Mouse (Mus musculus) spleen, embryonic (tissue): ENCODE data around the gene Bud23.

Experiments used
- CTCF ChIA-PET: fragments of 350-600 bp; sonication (Branson Sonifier 250); formaldehyde crosslinking; loops from one replicate; lab custom pipeline; 2022; lab: Charles Lee

The Bud23 gene

GRCm38 (mm10) chr5:135024665-135025224 is 40.0 kb downstream of the Bud23 start:
- CTCF ChIA-PET = interaction anchor here (0.7 kb wide), 1 partner anchor 109 kb away, joined by 3 read pairs; no protein-coding TSS in a partner anchor

- CTCF ChIA-PET = interaction anchor here (0.7 to 0.8 kb wide), 2 partner anchors 9 to 110 kb away, joined by 3 read pairs; no protein-coding TSS in a partner anchor
Observed at GRCm38 (mm10) chr5:135023344-135024173, 41.2 kb downstream of the Bud23 start, which contains the start of gene Stx1a. Gene Stx1a, plus strand, starts transcription at chr5:135023482.

DNA sequence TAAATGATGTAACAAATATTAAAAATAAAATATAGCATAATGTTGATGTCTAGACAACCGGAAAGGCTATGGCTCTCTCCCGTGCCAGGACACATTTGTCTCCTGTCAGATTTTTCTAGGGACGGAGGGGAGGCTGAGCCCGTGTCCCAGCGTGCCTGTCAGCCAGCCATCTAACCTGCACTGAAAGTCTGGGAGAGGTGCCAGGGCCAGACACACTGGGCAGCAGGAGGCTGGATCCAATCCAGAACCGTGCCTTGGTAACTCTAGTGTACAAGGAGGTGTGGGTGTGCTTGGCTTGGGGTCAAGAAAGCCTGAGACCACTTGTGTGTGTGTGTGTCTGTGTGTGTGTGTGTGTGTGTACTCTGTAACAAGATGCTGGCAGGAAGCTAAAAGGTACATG is 42.9 kb downstream of the Bud23 start:
- CTCF ChIA-PET = no interaction called here

- CTCF ChIA-PET = interaction anchor here (0.7 kb wide), 1 partner anchor 1086 kb away, joined by 3 read pairs; no protein-coding TSS in a partner anchor
Observed at GRCm38 (mm10) chr5:135016224-135016759, 48.5 kb downstream of the Bud23 start.

GRCm38 (mm10) chr5:135015497-135015896 is 49.3 kb downstream of the Bud23 start:
- CTCF ChIA-PET = interaction anchor here (0.5 to 1.6 kb wide), 4 partner anchors 8 to 62 kb away, joined by 3 to 5 read pairs (median 4); partner anchors contain the start of gene Stx1a

DNA sequence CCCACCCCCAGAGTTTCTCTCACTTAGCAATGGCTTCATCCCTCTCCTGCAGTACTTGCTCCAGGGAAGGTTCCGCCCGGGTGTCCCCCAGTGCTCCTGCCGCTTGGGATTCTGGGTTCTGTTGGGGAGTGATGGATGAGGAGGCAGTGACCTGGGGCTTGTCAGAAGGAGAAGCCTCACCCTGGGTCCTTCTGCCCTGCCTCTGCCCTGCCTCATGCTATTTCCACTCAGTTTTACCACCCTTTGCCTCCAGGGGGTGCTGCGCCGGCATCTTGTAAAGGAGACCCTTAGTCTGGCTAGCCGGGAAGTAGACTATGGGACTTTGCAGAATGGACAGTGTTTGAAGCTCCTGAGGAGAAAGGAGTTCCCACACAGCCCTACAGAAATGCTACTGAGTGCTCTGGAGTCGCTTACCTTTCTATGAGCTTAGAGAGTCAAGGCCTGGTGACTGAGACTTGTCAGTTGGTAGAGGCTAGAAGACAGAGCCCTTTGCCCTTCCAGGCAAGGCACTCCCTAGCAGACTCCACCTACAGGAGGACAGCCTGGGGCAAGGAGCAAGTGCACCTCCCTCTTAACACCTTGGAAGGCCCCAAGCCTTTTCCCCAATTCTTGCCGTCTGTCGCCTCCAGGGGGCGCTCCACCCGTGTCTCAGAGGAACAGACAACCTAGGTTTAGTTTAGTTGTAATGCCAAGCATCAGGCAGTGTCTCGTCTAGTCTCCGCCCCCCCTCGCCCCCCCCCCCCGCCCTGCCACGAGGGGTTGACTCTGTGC is 51.9 kb downstream of the Bud23 start:
- CTCF ChIA-PET = no interaction called here

- CTCF ChIA-PET = interaction anchor here (0.5 kb wide), 1 partner anchor 97 kb away, joined by 5 read pairs; no protein-coding TSS in a partner anchor
Observed at GRCm38 (mm10) chr5:135011809-135012613, 52.7 kb downstream of the Bud23 start.

DNA sequence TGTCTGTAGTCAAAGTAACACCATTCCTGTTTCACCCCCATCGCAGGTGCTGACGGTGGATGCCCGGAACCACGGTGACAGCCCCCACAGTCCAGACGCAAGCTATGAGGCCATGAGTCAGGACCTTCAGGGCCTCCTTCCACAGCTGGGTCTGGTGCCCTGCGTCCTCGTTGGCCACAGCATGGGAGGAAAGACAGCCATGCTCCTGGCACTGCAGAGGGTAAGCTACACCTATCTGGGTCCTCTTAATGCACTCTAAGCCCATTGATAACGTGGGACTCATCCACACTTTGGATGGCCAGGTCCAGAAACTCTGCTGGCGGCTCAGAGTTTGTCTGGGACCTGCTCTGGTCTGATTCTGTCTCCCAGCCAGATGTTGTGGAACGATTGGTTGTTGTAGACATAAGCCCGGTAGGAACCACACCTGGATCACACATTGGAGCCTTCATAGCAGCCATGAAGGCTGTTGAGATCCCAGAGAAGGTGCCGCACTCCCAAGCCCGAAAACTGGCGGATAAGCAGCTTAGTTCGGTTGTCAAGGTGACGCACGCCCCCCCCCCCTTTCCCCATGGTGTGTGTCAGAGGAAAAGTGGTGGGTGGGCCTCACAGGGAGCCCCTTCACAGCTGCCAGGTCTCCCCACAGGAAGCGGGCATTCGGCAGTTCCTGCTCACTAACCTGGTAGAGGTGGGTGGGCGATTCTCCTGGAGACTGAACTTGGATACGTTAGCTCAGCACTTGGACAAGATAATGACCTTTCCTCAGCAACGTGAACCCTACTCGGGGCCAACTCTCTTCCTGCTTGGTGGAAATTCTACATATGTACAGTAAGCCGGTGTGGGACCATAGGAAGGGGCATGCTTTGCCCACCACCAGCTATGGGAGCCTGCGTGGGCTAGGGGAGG is 53.7 kb downstream of the Bud23 start:
- CTCF ChIA-PET = no interaction called here

DNA sequence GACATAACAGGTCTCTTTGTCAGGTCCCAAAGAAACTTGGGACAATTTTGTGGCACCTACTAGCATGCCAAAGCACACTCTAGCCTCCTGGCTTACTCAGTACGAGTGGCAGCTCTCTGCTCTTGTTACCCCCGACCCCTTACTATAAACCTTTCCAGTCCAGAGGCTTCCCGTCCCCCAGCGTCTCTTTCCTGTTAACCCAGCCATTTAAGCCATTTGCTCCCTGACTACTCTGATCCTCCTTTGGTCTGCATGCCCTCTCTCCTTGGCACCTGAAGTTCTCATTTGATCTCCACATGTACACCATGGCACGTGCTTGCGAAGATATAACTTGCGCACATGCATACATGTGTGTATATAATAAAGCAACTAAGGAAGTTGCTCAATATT is 54.4 kb downstream of the Bud23 start:
- CTCF ChIA-PET = no interaction called here

DNA sequence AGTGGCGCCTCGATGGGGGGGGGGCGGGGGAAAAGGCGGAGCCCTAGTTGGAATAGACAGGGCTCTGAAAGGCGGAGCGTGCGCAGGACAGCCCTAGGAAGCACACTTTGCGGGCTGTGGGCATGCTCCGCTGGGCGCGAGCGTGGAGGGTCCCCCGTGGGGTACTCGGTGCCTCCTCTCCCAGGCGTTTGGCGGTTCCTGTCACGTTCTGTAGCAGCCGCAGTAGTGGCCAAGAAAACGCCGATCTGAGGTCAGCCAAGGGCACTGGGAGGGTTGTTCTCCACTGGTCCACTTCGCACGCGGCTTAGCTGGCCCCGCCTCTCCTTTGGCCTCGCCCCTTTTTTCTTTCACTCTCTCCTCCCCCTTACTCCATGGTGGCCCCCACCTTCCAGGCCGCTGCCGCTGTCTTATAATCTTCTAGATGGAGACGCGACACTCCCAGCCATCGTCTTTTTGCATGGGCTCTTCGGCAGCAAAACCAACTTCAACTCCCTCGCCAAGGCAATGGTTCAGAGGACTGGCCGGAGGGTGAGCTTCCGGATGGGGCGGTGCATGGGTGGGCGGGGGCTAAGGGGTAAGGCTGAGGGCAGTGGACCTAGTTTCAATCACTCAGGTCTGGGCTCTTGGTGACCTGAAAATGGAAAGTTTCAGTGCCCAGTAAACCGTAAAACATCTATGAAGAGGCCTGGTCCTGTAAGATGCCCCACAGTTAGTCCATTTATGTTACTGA is 55.0 kb downstream of the Bud23 start:
- CTCF ChIA-PET = interaction anchor here (0.7 kb wide), 1 partner anchor 458 kb away, joined by 7 read pairs; no protein-coding TSS in a partner anchor

- CTCF ChIA-PET = interaction anchor here (0.5 to 1.0 kb wide), 2 partner anchors 14 to 71 kb away, joined by 4 read pairs; no protein-coding TSS in a partner anchor
Observed at GRCm38 (mm10) chr5:135008671-135009589, 55.8 kb downstream of the Bud23 start, which contains the start of gene Abhd11. Gene Abhd11, plus strand, starts transcription at chr5:135009152.

DNA sequence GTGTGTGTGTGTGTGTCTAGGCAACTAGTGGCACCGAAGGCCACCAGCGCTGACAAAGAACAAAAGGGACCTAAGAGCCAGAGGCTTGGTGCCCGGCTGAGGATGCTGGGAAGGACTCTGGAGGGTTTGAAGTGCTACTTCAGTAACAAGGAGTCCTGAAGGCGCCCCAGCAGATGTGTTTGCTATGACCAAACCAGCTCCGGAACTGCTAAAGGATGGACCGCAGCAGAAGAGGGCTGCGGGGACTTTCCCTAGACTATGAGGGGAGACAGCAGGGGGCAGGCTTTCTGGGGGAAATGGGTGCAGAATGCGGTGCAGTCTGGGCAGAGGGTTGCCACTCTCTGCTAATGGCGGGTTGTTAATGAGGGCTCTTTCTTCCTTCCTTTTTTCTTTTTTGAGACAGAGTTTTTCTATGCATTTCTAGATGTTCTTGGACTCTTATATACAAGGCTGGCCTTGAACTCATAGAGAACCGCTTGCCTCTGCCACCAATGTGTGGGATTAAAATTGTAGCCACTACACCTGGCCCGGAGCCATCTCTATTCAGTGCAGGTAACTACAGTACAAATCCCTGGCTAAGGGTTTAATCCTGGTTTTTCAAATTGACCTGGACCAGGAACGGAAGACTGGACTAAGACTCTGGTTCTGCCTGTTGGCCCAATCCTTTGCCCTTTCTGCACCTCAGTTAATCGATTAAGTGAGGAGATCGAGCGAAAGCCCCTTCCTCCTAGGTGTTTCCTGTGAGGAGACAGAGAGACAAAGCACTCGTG is 56.8 kb downstream of the Bud23 start:
- CTCF ChIA-PET = interaction anchor here (0.5 to 1.0 kb wide), 2 partner anchors 13 to 70 kb away, joined by 4 read pairs; no protein-coding TSS in a partner anchor
